Mouse (Mus musculus): Measurements from ENCODE around the gene Snrnp27. TPM values are rescaled to one million over a fixed set of nuclear protein-coding genes. Genes with fewer than 3 reads are reported as not detected.

Gene Snrnp27
- polyA plus RNA-seq, 1 experiment, result 14.0 TPM

- peak within 1 kb of the TSS; percentile 82 for H3K4me3 ChIP-seq (ENCODE audit: control insufficient read depth, insufficient read depth, low read length)
- no peak for DNase-seq
- H3K36me3 ChIP-seq (ENCODE audit: control insufficient read depth, insufficient read depth, low read length), result peaks cover 10% of the 10 kb centered on the region; the same call in 1 of the 2 replicates
- no peaks in the 10 kb centered on the region for H3K27me3 ChIP-seq (ENCODE audit: control insufficient read depth, insufficient read depth, low read length)
- H3K4me1 ChIP-seq (replicated peaks; ENCODE audit: control insufficient read depth, insufficient read depth, low read length), result peaks cover 6% of the 10 kb centered on the region; the same call in 1 of the 2 replicates
- 1% methylated on average over 69 of the region's 76 CpGs for WGBS
- peak within 1 kb of the TSS; percentile 47; the same call in 1 of the 2 replicates for H3K27ac ChIP-seq (ENCODE audit: control insufficient read depth, insufficient read depth, low read length)
- TF ChIP-seq CTCF (IDR thresholded peaks at IDR 0.05; ENCODE audit: borderline replicate concordance, control insufficient read depth, extremely low read depth, insufficient read depth, low read length, poor library complexity) (no peak), POLR2A (IDR thresholded peaks at IDR 0.05; ENCODE audit: control insufficient read depth, extremely low read depth, insufficient read depth, low read length, poor library complexity) (peak; percentile 82)
Observed at GRCm38 (mm10) chr6:86668580-86669239, 15.6 kb downstream of the Snrnp27 start, which contains the start of gene Mxd1. Mxd1 (minus strand) TSS chr6:86669161.

GRCm38 (mm10) chr6:86667061-86667460, 17.3 kb downstream of the Snrnp27 start:
- TF ChIP-seq CTCF (IDR thresholded peaks at IDR 0.05; ENCODE audit: borderline replicate concordance, control insufficient read depth, extremely low read depth, insufficient read depth, low read length, poor library complexity) (no peak), POLR2A (IDR thresholded peaks at IDR 0.05; ENCODE audit: control insufficient read depth, extremely low read depth, insufficient read depth, low read length, poor library complexity) (no peak)
- H3K4me3 ChIP-seq (ENCODE audit: control insufficient read depth, insufficient read depth, low read length), result no peak overlapping the region
- WGBS, result 97% methylated on average over 10 of the region's 10 CpGs
- no peak overlapping the region for H3K27ac ChIP-seq (ENCODE audit: control insufficient read depth, insufficient read depth, low read length)
- no peaks in the 10 kb centered on the region for H3K27me3 ChIP-seq (ENCODE audit: control insufficient read depth, insufficient read depth, low read length)
- peaks cover 6% of the 10 kb centered on the region; the same call in 1 of the 2 replicates for H3K4me1 ChIP-seq (replicated peaks; ENCODE audit: control insufficient read depth, insufficient read depth, low read length)
- no peak for DNase-seq
- H3K36me3 ChIP-seq (ENCODE audit: control insufficient read depth, insufficient read depth, low read length), result peaks cover 16% of the 10 kb centered on the region

- Histone ChIP-seq H3K4me3 (ENCODE audit: control insufficient read depth, insufficient read depth, low read length) (no peak overlapping the region), H3K4me1 (replicated peaks; ENCODE audit: control insufficient read depth, insufficient read depth, low read length) (peaks cover 6% of the 10 kb centered on the region; the same call in 1 of the 2 replicates), H3K36me3 (ENCODE audit: control insufficient read depth, insufficient read depth, low read length) (peaks cover 25% of the 10 kb centered on the region), H3K27ac (ENCODE audit: control insufficient read depth, insufficient read depth, low read length) (no peak overlapping the region), H3K27me3 (ENCODE audit: control insufficient read depth, insufficient read depth, low read length) (no peaks in the 10 kb centered on the region)
- 41% methylated on average over 17 of the region's 17 CpGs for WGBS
- TF ChIP-seq CTCF (IDR thresholded peaks at IDR 0.05; ENCODE audit: borderline replicate concordance, control insufficient read depth, extremely low read depth, insufficient read depth, low read length, poor library complexity) (no peak), POLR2A (IDR thresholded peaks at IDR 0.05; ENCODE audit: control insufficient read depth, extremely low read depth, insufficient read depth, low read length, poor library complexity) (no peak)
- no peak for DNase-seq
Observed at GRCm38 (mm10) chr6:86665560-86666307, 18.6 kb downstream of the Snrnp27 start.

GRCm38 (mm10) chr6:86665076-86665475, 19.2 kb downstream of the Snrnp27 start:
- no peak for DNase-seq
- Histone ChIP-seq H3K4me1 (replicated peaks; ENCODE audit: control insufficient read depth, insufficient read depth, low read length) (peaks cover 6% of the 10 kb centered on the region; the same call in 1 of the 2 replicates), H3K36me3 (ENCODE audit: control insufficient read depth, insufficient read depth, low read length) (peaks cover 26% of the 10 kb centered on the region), H3K4me3 (ENCODE audit: control insufficient read depth, insufficient read depth, low read length) (no peak overlapping the region), H3K27me3 (ENCODE audit: control insufficient read depth, insufficient read depth, low read length) (no peaks in the 10 kb centered on the region), H3K27ac (ENCODE audit: control insufficient read depth, insufficient read depth, low read length) (no peak overlapping the region)
- TF ChIP-seq POLR2A (IDR thresholded peaks at IDR 0.05; ENCODE audit: control insufficient read depth, extremely low read depth, insufficient read depth, low read length, poor library complexity), result no peak
- no peak for TF ChIP-seq CTCF (IDR thresholded peaks at IDR 0.05; ENCODE audit: borderline replicate concordance, control insufficient read depth, extremely low read depth, insufficient read depth, low read length, poor library complexity)
- 88% methylated on average over 5 of the region's 5 CpGs for WGBS

GRCm38 (mm10) chr6:86660161-86660877, 24.0 kb downstream of the Snrnp27 start:
- no peak for DNase-seq
- Histone ChIP-seq H3K27me3 (ENCODE audit: control insufficient read depth, insufficient read depth, low read length) (no peaks in the 10 kb centered on the region), H3K36me3 (ENCODE audit: control insufficient read depth, insufficient read depth, low read length) (peaks cover 32% of the 10 kb centered on the region), H3K4me1 (replicated peaks; ENCODE audit: control insufficient read depth, insufficient read depth, low read length) (no peaks in the 10 kb centered on the region), H3K27ac (ENCODE audit: control insufficient read depth, insufficient read depth, low read length) (no peak overlapping the region), H3K4me3 (ENCODE audit: control insufficient read depth, insufficient read depth, low read length) (no peak overlapping the region)
- TF ChIP-seq CTCF (IDR thresholded peaks at IDR 0.05; ENCODE audit: borderline replicate concordance, control insufficient read depth, extremely low read depth, insufficient read depth, low read length, poor library complexity), result no peak
- TF ChIP-seq POLR2A (IDR thresholded peaks at IDR 0.05; ENCODE audit: control insufficient read depth, extremely low read depth, insufficient read depth, low read length, poor library complexity), result no peak
- WGBS, result 45% methylated on average over 9 of the region's 9 CpGs

GRCm38 (mm10) chr6:86658501-86658900, 25.8 kb downstream of the Snrnp27 start:
- Histone ChIP-seq H3K36me3 (ENCODE audit: control insufficient read depth, insufficient read depth, low read length) (peaks cover 32% of the 10 kb centered on the region), H3K4me1 (replicated peaks; ENCODE audit: control insufficient read depth, insufficient read depth, low read length) (no peaks in the 10 kb centered on the region), H3K4me3 (ENCODE audit: control insufficient read depth, insufficient read depth, low read length) (no peak overlapping the region), H3K27ac (ENCODE audit: control insufficient read depth, insufficient read depth, low read length) (no peak overlapping the region), H3K27me3 (ENCODE audit: control insufficient read depth, insufficient read depth, low read length) (no peaks in the 10 kb centered on the region)
- no peak for DNase-seq
- TF ChIP-seq POLR2A (IDR thresholded peaks at IDR 0.05; ENCODE audit: control insufficient read depth, extremely low read depth, insufficient read depth, low read length, poor library complexity) (no peak), CTCF (IDR thresholded peaks at IDR 0.05; ENCODE audit: borderline replicate concordance, control insufficient read depth, extremely low read depth, insufficient read depth, low read length, poor library complexity) (no peak)
- WGBS, result 90% methylated on average over 3 of the region's 3 CpGs

Data from thymus, adult 2 months (tissue).